Mouse (Mus musculus) adrenal gland, postnatal 25 days (tissue): ENCODE data around the gene Cxcl10. TPM values are rescaled to one million over a fixed set of nuclear protein-coding genes. Genes with fewer than 3 reads are reported as not detected.
"Not testable (repeated sequence)": the region's sequence is repeated elsewhere in the genome, so short reads cannot be mapped to it uniquely, and the experiment has no call there.

Source experiments
- DNase-seq: peaks from one replicate; pipeline ENCODE4 v3.0.0; 2021; ENCODE audit warnings: mixed read lengths
- total RNA-seq: library from RNA; stranded (reverse); gene quantifications from 2 replicates; pipeline ENCODE4 v1.2.3, GENCODE M21; 2021

Cxcl10 gene
- total RNA-seq, 1 experiment from 2014 or later = 1.1 TPM

DNA sequence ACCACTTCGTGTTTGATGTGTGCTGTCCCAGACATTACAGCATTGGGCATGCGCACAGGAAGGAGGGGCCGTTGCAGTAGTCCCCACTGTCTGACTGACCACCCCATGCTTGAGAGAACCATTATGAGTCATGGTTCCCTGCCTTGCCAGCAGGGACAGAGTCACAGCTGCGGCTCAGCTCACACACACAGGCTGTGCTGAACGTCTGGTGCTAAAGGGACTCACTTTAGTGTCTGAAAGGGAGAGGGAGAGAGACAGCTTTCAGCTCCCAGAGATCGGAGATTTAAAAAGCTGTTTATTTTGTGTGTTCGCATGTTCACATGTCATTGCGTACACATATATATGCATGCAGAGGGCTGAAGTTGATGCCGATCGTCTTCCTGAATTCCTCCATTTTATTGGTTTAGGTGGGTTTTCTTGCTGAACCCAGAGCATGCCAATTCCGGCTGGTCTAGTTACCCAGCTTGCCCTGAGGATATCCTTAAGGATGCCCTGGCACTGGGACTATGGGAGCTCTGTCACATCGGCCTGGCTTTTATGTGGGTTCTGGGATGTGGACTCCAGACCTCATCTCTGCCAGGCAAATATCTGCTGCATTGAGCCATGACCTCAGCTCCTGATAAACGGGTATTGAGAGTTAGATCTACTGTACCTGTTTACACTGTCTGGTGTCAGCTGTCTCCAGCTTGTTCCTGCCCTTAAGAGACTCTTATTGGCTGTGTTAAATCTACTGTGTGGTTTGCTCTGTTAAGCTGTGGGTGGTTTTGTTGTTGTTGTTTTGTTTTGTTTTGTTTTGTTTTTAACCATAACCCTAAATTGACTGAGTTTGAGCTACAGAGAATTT lies 20.7 kb upstream of the Cxcl10 start:
- DNase-seq = peak; percentile 61

GRCm38 (mm10) chr5:92368392-92368791 lies 19.7 kb upstream of the Cxcl10 start:
- DNase-seq = no peak

DNA sequence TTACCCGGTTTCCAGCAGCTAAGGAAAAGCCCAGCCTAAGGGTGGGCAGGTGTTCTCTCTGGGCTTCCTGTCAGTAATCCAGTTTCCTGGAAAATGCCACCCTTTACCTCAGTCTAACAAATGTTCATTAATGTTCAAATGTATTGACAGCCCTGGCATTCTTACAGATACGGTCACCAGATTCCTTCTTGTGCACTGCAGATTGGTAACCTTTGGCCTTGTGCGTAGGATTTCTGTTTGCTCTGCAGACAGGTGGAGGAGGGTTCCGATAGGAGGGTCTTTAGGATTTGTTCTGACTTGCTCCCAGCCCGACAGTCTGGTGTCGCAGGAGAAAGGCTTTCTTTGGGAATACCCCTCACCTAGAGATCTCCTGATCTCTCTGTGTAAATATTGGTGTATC lies 17.9 kb upstream of the Cxcl10 start:
- no peak for DNase-seq

DNA sequence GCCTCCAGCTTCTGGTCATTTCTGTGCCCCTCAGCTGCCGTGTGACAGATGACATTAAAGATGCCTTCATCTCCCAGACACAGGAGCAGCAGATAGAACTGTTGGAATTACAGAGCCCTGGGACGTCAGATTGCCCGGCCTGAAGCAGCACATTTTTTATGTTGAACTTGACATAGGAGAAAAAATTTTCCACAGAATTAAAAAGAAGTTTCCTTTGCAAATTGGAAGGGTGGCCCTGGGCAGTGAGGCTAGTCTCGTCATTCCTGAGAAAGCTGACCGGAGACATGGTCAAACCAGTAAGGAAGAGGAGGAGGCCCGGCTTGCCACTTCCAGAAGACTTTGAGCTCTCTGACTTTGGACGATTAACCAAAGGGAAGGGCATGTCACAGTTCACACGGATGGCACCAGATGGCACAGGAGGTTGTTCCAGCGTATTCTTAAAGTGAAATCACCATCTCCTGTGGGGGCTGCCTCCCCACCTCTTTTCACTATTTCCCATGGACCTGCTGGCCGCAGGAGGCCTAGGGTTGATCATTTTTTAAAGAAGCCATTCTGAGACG lies 16.5 kb upstream of the Cxcl10 start:
- DNase-seq = no peak

DNA sequence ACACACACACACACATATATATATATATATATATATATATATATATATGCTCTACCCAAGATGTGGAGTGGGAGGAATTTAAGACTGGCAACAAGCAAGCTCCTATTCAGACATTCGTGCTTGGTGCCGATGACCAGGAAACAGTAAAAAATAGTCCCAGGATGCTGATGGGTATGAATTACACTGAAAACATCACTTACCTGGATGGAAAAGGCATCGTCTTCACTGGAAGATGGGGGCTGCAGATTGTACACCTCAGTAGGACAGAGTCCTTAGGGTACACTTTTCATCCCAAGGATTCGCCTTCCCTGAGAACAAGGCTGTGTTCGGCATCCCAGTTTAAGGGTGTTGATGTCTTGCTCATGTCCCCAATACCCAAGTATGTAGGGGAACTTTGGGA lies 15.3 kb upstream of the Cxcl10 start:
- DNase-seq = no peak

- DNase-seq = no peak
These were observed 14.5 kb upstream of the Cxcl10 start for GRCm38 (mm10) chr5:92363179-92363578.

DNA sequence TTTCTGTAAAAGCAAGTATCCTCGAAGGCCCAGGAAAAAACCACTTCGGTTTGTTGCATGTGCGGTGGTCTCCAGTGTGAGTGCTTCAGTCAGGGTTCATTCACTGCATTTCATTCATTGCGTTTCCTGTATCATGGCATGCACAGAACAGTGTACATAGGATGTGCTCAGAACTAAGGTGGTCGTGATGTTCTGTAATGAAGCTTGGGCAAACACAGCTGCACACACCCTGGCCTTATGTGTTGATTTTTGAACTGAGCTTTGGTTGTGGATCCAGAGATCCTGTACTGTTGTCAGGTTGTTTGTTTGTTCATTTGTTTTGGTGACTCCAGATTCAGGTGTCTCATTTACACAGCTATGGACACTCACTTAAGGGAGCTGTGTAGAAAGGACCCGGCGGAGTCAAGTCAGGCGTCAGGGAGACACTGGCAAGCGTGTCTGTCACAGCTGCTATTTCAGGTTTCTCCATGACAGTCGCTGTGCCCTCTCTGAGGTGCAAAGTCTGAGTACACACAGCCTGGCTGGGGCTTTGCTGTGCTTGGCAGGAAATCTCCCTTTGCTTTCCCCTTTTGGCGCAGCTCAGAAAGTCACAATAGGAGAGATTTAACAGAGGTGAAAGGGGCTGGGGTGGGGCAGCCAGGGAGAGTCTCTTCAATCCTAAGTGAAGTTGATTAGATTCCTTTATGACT lies 10.2 kb upstream of the Cxcl10 start:
- no peak for DNase-seq

GRCm38 (mm10) chr5:92358033-92358432 lies 9.3 kb upstream of the Cxcl10 start:
- DNase-seq = peak; percentile 46

GRCm38 (mm10) chr5:92353517-92353916 lies 4.8 kb upstream of the Cxcl10 start:
- DNase-seq = peak; percentile 66

- not testable (repeated sequence) for DNase-seq
These were observed 4.0 kb upstream of the Cxcl10 start for GRCm38 (mm10) chr5:92352716-92353115.

DNA sequence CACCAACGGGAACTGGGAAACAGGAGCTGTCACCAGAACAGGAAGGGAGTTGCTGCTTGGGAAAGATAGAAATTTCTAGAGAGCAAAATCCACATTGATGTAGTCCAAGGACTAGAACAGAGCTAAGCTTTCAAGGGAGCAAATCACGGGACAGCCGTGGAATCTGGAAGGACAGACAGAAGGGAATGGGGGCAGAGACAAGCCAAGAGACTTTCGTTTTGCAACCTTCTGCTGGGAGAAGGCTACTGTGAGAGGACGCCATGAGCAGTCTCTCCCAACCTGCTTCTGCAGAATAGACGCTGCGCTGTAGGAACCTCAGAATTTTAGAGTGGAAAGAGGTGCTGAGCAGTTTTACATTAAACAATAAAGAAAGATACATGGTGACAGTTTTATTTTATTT lies 1.0 kb upstream of the Cxcl10 start:
- no peak for DNase-seq

DNA sequence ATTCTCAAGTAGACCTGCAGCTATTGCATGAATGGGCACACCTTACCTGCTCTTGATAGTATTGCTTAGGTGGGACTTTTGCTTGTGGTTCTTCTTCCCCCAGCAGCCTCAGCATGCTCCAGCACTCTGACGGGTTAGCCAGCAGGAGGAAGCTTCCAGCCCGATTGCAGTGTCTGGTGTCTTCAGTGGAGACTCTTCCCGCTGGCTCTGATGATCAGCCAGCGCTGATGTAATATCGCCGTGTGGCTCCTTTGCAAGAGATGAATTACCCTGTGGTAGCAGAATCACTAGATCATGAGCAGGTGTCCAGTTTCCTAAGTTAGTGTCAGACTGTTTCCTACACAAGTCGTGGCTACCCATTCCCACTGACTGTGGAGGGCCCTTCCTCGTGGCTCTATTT lies 3.7 kb downstream of the Cxcl10 start:
- DNase-seq = no peak

DNA sequence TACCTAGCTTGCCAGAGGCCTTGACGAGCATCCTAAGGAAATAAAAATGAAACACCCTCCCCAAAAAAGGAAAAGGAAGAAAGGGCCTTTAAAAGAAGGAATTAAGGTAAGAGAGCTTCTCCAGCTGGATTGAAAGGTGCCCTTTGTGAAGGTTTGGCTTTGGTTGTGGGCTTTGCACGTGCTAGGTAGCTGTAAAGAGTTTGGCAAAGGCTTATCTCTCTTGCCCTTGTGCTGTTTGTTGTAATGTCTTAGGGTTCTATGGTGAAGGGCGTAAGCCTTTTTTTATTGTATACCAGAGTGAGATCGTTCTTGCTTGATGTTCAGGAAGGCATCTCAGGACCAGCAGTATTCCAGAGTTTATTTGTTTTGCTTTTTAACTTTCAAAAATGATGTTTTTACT lies 8.1 kb downstream of the Cxcl10 start:
- DNase-seq = no peak

DNA sequence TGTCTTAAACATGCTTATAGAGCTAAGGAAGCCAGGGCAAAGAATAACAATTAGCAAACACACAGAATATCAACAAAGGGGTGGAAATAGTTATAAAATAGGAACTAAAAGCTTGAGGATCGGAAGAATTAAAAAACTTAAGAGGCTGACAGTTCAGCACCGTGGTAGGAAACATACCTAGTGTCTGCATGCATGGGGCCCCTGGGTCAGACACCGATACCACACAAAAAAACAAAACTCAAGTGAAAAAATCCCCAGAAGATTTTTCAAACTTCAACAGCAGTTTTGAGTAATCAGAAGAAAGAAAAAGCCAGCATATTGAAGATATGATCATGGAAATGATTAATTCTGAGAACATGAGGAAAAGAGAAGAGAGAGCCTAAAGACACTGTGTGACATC lies 11.9 kb downstream of the Cxcl10 start:
- DNase-seq = no peak

GRCm38 (mm10) chr5:92332359-92332840 lies 16.3 kb downstream of the Cxcl10 start:
- DNase-seq = no peak

- no peak for DNase-seq
These were observed 16.9 kb downstream of the Cxcl10 start, which contains the start of gene Art3 for GRCm38 (mm10) chr5:92331635-92332338. TSS of gene Art3 (plus strand) at chr5:92331827.

DNA sequence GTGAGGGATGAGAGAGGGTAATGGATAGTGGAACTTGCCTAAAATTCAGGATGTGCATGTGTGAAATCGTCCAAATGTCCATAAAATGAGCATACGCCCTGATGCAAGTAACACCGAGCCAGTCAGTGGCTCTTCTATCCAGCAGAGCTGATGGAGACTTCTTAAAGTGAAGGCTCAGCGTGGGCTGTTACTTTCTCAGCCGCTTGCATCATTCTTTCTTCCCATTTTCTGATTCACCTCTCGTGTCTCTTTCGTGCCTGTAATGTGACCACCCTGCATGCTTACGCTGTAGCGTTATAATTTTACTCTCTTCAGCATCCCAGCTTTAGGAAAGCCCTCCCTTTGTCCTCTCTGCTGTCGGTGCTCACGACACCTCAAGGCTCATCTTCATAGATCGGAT lies 17.6 kb downstream of the Cxcl10 start:
- no peak for DNase-seq

DNA sequence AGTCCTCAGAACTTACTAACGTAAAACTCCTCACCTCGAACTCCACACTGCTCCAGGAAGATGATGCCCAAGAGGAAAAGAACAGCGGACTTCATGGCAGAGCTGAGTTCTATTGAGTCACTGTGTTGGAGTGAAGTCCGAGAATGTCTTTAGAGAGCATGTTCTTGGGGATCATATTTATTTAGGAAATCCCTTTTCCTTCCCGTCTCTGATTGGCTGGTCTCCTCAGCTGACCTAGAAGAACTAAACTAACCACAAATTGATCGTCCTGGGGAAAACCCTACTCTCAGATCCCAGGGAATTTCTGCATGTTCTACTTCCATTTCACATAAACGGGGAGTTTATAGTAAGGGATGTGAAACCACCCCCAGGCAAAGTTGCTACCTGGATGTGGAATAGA lies 20.8 kb downstream of the Cxcl10 start, which contains the start of gene Cxcl9:
Gene Cxcl9 (minus strand): TSS at position 151 of the 400 bp plus-strand sequence.
- no peak for DNase-seq

DNA sequence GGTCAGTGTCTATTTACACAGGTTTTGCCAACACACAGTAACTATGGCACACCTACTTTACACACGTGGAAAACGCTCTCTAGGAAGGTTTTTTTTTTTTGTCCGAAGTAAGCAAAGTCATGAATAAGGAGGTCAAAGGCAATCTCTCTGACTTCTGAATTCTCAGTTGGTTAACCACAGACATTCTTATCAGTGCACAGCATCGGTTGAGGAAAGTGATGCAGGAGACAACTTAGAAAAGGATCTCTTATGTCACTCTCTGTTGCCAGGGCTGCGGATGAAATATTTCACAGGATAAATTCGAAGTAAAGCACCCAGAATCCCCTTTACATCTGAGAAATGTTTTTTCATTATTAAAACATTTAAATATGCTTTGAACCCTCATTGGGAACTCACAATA lies 21.3 kb downstream of the Cxcl10 start:
- DNase-seq = no peak

DNA sequence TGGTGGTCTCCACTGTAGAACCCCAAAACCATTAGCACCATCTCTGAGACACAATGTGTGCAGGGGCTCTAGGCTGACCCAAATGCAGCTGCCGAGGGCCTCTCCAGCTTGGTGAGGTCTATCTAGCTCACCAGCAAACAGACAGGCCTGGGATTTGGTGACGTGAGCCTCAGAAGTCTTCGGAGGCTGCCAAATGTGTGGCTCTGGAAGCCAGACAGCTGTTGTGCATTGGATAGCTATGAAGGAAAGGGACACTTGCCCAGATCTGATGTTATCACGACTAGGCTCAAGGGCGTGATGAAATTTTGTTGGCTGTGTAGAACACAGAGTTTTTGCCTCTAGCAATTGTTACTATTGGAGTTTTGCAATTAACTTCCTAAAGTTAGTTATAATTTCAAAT lies 25.4 kb downstream of the Cxcl10 start:
- peak; percentile 30 for DNase-seq

GRCm38 (mm10) chr5:92322612-92323011 lies 26.1 kb downstream of the Cxcl10 start:
- DNase-seq = no peak

DNA sequence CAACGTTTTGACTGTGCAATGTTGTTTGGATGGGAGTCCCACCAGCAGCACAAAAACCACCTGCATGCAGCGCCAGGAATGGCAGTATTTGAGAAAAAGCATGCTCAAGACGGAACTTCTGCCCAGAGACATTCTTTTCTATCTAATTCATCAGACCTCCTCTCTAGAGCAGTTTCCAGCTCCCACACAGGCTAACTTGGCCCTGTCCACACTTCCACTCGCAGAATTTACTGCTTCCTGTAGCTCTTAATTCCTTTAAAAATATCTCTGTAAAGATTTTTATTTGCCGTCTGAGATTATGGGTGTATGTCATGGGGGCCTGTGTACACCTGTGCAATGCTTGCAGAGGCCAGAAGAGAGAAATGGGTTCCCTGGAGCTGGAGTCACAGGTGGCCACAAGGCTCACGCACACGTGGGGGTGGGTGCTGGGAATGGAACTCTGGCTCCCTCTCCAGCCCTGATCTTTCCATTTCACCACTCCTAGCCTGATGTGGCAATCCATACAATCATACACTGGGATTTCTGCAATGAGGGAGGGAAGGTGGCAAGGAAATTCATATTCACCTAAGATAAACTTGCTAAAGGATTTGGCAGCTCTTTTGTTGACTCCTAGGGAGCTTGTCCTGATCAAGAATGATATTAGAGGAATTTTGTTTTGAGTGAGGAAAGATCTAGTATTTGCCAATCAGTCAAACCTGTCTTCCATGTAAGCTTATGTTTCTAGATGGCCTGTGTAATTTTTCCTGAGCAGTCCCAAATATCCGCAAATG lies 26.9 kb downstream of the Cxcl10 start:
- no peak for DNase-seq
